Mouse (Mus musculus) G1E (cell line): ENCODE measurements around the gene Ak5. TPM values are rescaled to one million over a fixed set of nuclear protein-coding genes. Genes with fewer than 3 reads are reported as not detected.

Source experiments
- ATAC-seq: 2 replicates; pipeline ENCODE4 v1.8.0; 2016; ENCODE audit warnings: mild to moderate bottlenecking; ENCODE audit not compliant: insufficient number of reproducible peaks, poor library complexity, low FRiP score, severe bottlenecking; ENCODE audit errors: extremely low read depth
- DNase-seq: peaks from one replicate; pipeline ENCODE4 v3.0.0; 2012; ENCODE audit warnings: low spot score
- H3K27me3 ChIP-seq: 2 replicates; pipeline ENCODE4 v1.6.1; 2012; ENCODE audit warnings: mild to moderate bottlenecking, low read length, inconsistent platforms; ENCODE audit not compliant: insufficient read depth
- H3K36me3 ChIP-seq: replicated peaks from 2 replicates; pipeline ENCODE3; 2012; ENCODE audit warnings: mild to moderate bottlenecking, inconsistent platforms
- H3K4me1 ChIP-seq: 2 replicates; pipeline ENCODE4 v1.6.1; 2012; ENCODE audit warnings: low read depth, low read length, inconsistent platforms, mixed read lengths; ENCODE audit not compliant: insufficient read depth
- H3K4me3 ChIP-seq: 2 replicates; pipeline ENCODE4 v1.5.1; 2012; ENCODE audit warnings: low read depth, mild to moderate bottlenecking, inconsistent platforms, low read length, moderate library complexity, mixed read lengths
- H3K9me3 ChIP-seq: replicated peaks from 2 replicates; pipeline ENCODE4 v1.6.1; 2012; ENCODE audit warnings: inconsistent platforms
- CTCF ChIP-seq: IDR thresholded peaks from 2 replicates; pipeline ENCODE4 v1.5.1; 2012; ENCODE audit warnings: low read depth, low read length, inconsistent platforms, mixed read lengths
- GATA1 ChIP-seq: IDR thresholded peaks from 2 replicates; pipeline ENCODE4 v1.6.1; 2012; ENCODE audit warnings: borderline replicate concordance, low read length, inconsistent platforms, mixed read lengths
- GATA2 ChIP-seq: IDR thresholded peaks from 2 replicates; pipeline ENCODE4 v1.6.1; 2012; ENCODE audit warnings: low read depth, low read length, inconsistent platforms, borderline replicate concordance
- POLR2AphosphoS5 ChIP-seq: IDR thresholded peaks from 2 replicates; pipeline ENCODE4 v1.6.1; 2012; ENCODE audit warnings: low read depth, low read length, inconsistent platforms; ENCODE audit not compliant: insufficient replicate concordance
- TAL1 ChIP-seq: conservative IDR thresholded peaks from 2 replicates; pipeline ENCODE4 v1.6.1; 2012; ENCODE audit warnings: low read depth, low read length, inconsistent platforms, mixed read lengths
- polyA plus RNA-seq: library from polyadenylated mRNA; stranded (reverse); fragments of >175 nt; gene quantifications from 2 replicates; pipeline ENCODE4 v1.2.3, GENCODE M21; 2012
- total RNA-seq, 2 experiments: library from RNA; stranded (forward) in 1 of 2; stranded (reverse) in 1 of 2; fragments of 200-1000 nt in 1 of 2; fragments of >200 nt in 1 of 2; fragmentation: Nextera tagmentation in 1 of 2; gene quantifications; 2 replicates each; pipeline ENCODE4 v1.2.3; 2014 to 2017

Gene Ak5
- total and polyA plus RNA-seq, 3 experiments = 0.11 TPM; not detected in 2

GRCm38 (mm10) chr3:152442795-152443194 is 225.4 kb downstream of the Ak5 start:
- peaks cover 54% of the 10 kb centered on the region for H3K36me3 ChIP-seq
- no peak for ATAC-seq
- TF ChIP-seq GATA2 (no peak), POLR2AphosphoS5 (no peak), TAL1 (no peak), CTCF (no peak), GATA1 (no peak)
- H3K4me1 ChIP-seq = no peaks in the 10 kb centered on the region; the same call in 1 of the 2 replicates
- no peak for DNase-seq
- H3K9me3 ChIP-seq = no peaks in the 10 kb centered on the region
- no peak overlapping the region for H3K4me3 ChIP-seq
- no peaks in the 10 kb centered on the region for H3K27me3 ChIP-seq

- no peak for DNase-seq
- no peak for ATAC-seq
- Histone ChIP-seq H3K27me3 (no peaks in the 10 kb centered on the region), H3K4me1 (peaks cover 11% of the 10 kb centered on the region; the same call in 1 of the 2 replicates), H3K9me3 (no peaks in the 10 kb centered on the region), H3K4me3 (no peak overlapping the region), H3K36me3 (peaks cover 66% of the 10 kb centered on the region)
- no peak for TF ChIP-seq GATA1
- TF ChIP-seq TAL1 = no peak
- TF ChIP-seq GATA2 = no peak
- no peak for TF ChIP-seq POLR2AphosphoS5
- no peak for TF ChIP-seq CTCF
Measured at GRCm38 (mm10) chr3:152438068-152438467, 230.1 kb downstream of the Ak5 start.

- Histone ChIP-seq H3K36me3 (peaks cover 63% of the 10 kb centered on the region), H3K27me3 (no peaks in the 10 kb centered on the region), H3K4me1 (peaks cover 11% of the 10 kb centered on the region; the same call in 1 of the 2 replicates), H3K9me3 (no peaks in the 10 kb centered on the region), H3K4me3 (no peak overlapping the region)
- TF ChIP-seq TAL1 (no peak), CTCF (no peak), POLR2AphosphoS5 (no peak), GATA1 (no peak), GATA2 (no peak)
- DNase-seq (no peak), ATAC-seq (no peak)
Measured at GRCm38 (mm10) chr3:152435590-152435989, 232.6 kb downstream of the Ak5 start.

- no peak for TF ChIP-seq POLR2AphosphoS5
- TF ChIP-seq GATA2 = no peak
- no peak for TF ChIP-seq GATA1
- TF ChIP-seq CTCF = no peak
- TF ChIP-seq TAL1 = no peak
- ATAC-seq (no peak), DNase-seq (no peak)
- Histone ChIP-seq H3K9me3 (no peaks in the 10 kb centered on the region), H3K4me3 (no peak overlapping the region), H3K4me1 (peaks cover 19% of the 10 kb centered on the region; the same call in 1 of the 2 replicates), H3K36me3 (peaks cover 68% of the 10 kb centered on the region), H3K27me3 (no peaks in the 10 kb centered on the region)
Measured at GRCm38 (mm10) chr3:152432677-152433076, 235.5 kb downstream of the Ak5 start.

GRCm38 (mm10) chr3:152428925-152429324 is 239.2 kb downstream of the Ak5 start:
- TF ChIP-seq GATA1 = no peak
- no peak for TF ChIP-seq CTCF
- TF ChIP-seq TAL1 = no peak
- TF ChIP-seq POLR2AphosphoS5 = no peak
- no peak for TF ChIP-seq GATA2
- no peaks in the 10 kb centered on the region for H3K27me3 ChIP-seq
- H3K4me1 ChIP-seq = peaks cover 13% of the 10 kb centered on the region; the same call in 1 of the 2 replicates
- ATAC-seq (no peak), DNase-seq (no peak)
- H3K4me3 ChIP-seq = no peak overlapping the region
- H3K36me3 ChIP-seq = peaks cover 59% of the 10 kb centered on the region
- H3K9me3 ChIP-seq = no peaks in the 10 kb centered on the region

Other genes starting within 250 kb of the Ak5 start
- gene Pigk, start 45.7 kb upstream of the Ak5 start, total RNA-seq (2014; fragmentation: Nextera tagmentation) = 36.3 and 39.2 TPM in 2 replicates
- 27.7 and 34.2 TPM in 2 replicates for gene Pigk, start 45.7 kb upstream of the Ak5 start, total RNA-seq (2017)
- gene Pigk, start 45.7 kb upstream of the Ak5 start, polyA plus RNA-seq = 3.9 and 4.1 TPM in 2 replicates